Mouse (Mus musculus) thymus, adult 2 months (tissue): ENCODE results near the gene Ube2d3.

Experiments used
- CTCF ChIP-seq: fragments of 200-500 bp; IDR thresholded peaks from 2 replicates; pipeline ENCODE4 v1.5.1; 2012; ENCODE audit warnings: mild to moderate bottlenecking, control low read depth, low read length, moderate library complexity, borderline replicate concordance; ENCODE audit not compliant: control insufficient read depth, poor library complexity, insufficient read depth; ENCODE audit errors: extremely low read depth
- POLR2A ChIP-seq: fragments of 200-500 bp; IDR thresholded peaks from 2 replicates; pipeline ENCODE4 v1.6.1; 2012; ENCODE audit warnings: mild to moderate bottlenecking, low read length, control low read depth, moderate library complexity; ENCODE audit not compliant: control insufficient read depth, poor library complexity, insufficient read depth; ENCODE audit errors: extremely low read depth

DNA sequence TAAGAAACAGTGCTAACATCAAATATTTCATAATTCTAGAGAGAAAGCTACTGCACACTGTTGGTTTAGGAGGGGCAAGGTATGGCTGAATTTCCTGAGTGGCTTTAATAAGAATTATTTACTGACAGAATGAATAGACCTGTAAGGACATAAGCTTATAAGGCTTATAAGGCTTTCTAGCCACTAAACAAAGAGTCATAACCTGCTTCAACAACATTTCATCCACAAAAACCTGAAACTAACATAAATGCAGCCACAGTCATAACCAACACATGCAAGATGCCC lies 16.7 kb upstream of the Ube2d3 start:
- TF ChIP-seq POLR2A: no peak
- TF ChIP-seq CTCF: no peak
